Comparison of ENCODE assay signal across 18 mouse cellular contexts in genomic region chr3:53236471-53236870, GRCm38 (mm10).
DNase-seq lines count a peak whose midpoint lies in the region; TF ChIP-seq lines count a peak whose summit lies in the region.
"Had no signal": no experiment of that assay in that cellular context is flagged by ENCODE, and none has a peak within 500 bp of the region (broad histone marks: within the 10 kb centered on the region; RNA-seq: fewer than 3 reads in every experiment).

No protein-coding gene starts in this region.

- dilution Hi-C loops in CH12.LX (cut with MboI; ENCODE audit: extremely low pct_ligation_motif_present, extremely low pct_unique_long_range_greater_than_20kb, low sequenced_read_pairs): no loop called here

- no peak overlapping the region for H3K4me3 ChIP-seq in CH12.LX (replicated peaks in 1 of 3; ENCODE audit: low read depth in 2 of 3, low read length in 2 of 3, poor library complexity in 1 of 3)
- H3K4me3 ChIP-seq: embryonic facial prominence, embryonic 10.5 days; embryonic facial prominence, embryonic 12.5 days; forebrain, embryonic 13.5 days; forebrain, embryonic 15.5 days had no signal

- TF ChIP-seq EP300 in CH12.LX (IDR thresholded peaks at IDR 0.05; ENCODE audit: low read length): no peak

- DNase-seq in spleen, postnatal 36 days (ENCODE audit: low spot score in 2 of 2): peak; percentile 19 to 26
- DNase-seq in spleen, postnatal 10 days (ENCODE audit: low spot score in 2 of 2): no peak
- DNase-seq in B cell, adult 2 months: peak; percentile 53 to 64
- DNase-seq in CH12.LX (ENCODE audit: extremely low read depth): peak; percentile 37
- DNase-seq in cerebellum, adult 8-10 months: no peak
- DNase-seq in testis, postnatal 10 days (ENCODE audit: low spot score): no peak
- DNase-seq: adrenal gland, adult 2 months; adrenal gland, postnatal 10 days; adrenal gland, postnatal 25 days; cerebellum, adult 11 months; cerebellum, adult 18-20 months; cerebellum, adult 9-10 months; cerebellum, postnatal 10 days; forebrain, postnatal 0 days had no signal

- H3K9ac ChIP-seq in CH12.LX (ENCODE audit: insufficient read depth, low read depth): no peak overlapping the region
- H3K9ac ChIP-seq: embryonic facial prominence, embryonic 12.5 days; forebrain, embryonic 13.5 days; forebrain, embryonic 15.5 days; forebrain, postnatal 0 days had no signal

- in situ Hi-C loops in CH12.LX (cut with MboI; ENCODE audit: low pct_ligation_motif_present, low pct_unique_long_range_greater_than_20kb, low sequenced_read_pairs): no loop called here

- no peak for TF ChIP-seq CTCF in CH12.LX (conservative IDR thresholded peaks at IDR 0.05 in 1 of 2, IDR thresholded peaks at IDR 0.05 in 1 of 2; ENCODE audit: low read depth in 2 of 2, low read length in 2 of 2)

- peaks cover 2% of the 10 kb centered on the region for H3K9me3 ChIP-seq in CH12.LX (replicated peaks; ENCODE audit: low read length)
- H3K9me3 ChIP-seq: forebrain, embryonic 13.5 days; forebrain, embryonic 15.5 days had no signal

- no peaks in the 10 kb centered on the region for H3K79me2 ChIP-seq in CH12.LX (replicated peaks; ENCODE audit: control insufficient read depth, extremely low read depth, insufficient read depth, poor library complexity, severe bottlenecking)

- no peak for TF ChIP-seq RAD21 in CH12.LX (IDR thresholded peaks at IDR 0.05; ENCODE audit: low read depth, low read length)

- H3K27me3 ChIP-seq in CH12.LX (replicated peaks): no peaks in the 10 kb centered on the region
- H3K27me3 ChIP-seq: embryonic facial prominence, embryonic 12.5 days; forebrain, embryonic 13.5 days; forebrain, embryonic 15.5 days had no signal

- H3K27ac ChIP-seq in CH12.LX (ENCODE audit: insufficient read depth, low read depth): no peak overlapping the region
- H3K27ac ChIP-seq: embryonic facial prominence, embryonic 10.5 days; embryonic facial prominence, embryonic 12.5 days; forebrain, embryonic 13.5 days; forebrain, embryonic 15.5 days had no signal

- H3K36me3 ChIP-seq in CH12.LX (replicated peaks in 1 of 2; ENCODE audit: control insufficient read depth in 1 of 2, insufficient read depth in 1 of 2, low read length in 1 of 2): no peaks in the 10 kb centered on the region
- H3K36me3 ChIP-seq: embryonic facial prominence, embryonic 10.5 days; embryonic facial prominence, embryonic 12.5 days; forebrain, embryonic 15.5 days had no signal

- TF ChIP-seq POLR2A in CH12.LX (IDR thresholded peaks at IDR 0.05; ENCODE audit: low read depth, low read length): no peak

- H3K4me1 ChIP-seq in CH12.LX (ENCODE audit: control insufficient read depth in 1 of 2, insufficient read depth in 2 of 2): peaks cover 6 to 13% of the 10 kb centered on the region in 2 experiments
- H3K4me1 ChIP-seq: embryonic facial prominence, embryonic 10.5 days; embryonic facial prominence, embryonic 12.5 days; forebrain, embryonic 13.5 days; forebrain, embryonic 15.5 days had no signal

- H3K4me2 ChIP-seq in CH12.LX (ENCODE audit: insufficient read depth, low read depth, poor library complexity, severe bottlenecking): no peak overlapping the region
- H3K4me2 ChIP-seq: embryonic facial prominence, embryonic 12.5 days; forebrain, embryonic 13.5 days; forebrain, embryonic 15.5 days had no signal

TF ChIP-seq in CH12.LX, 34 proteins besides CTCF, POLR2A, EP300 and RAD21:
- TF ChIP-seq BHLHE40 (IDR thresholded peaks at IDR 0.05; ENCODE audit: low read depth, low read length): peak; percentile 24; the same call in 1 of the 2 replicates
- TF ChIP-seq CHD2 (IDR thresholded peaks at IDR 0.05; ENCODE audit: low read length): no peak

Comparison
In these comparisons a context has a peak if more than half of its experiments do, and no peak if none do; other contexts are left out.
1. DNase-seq: peak in spleen, postnatal 36 days (2 of 2), B cell, adult 2 months (2 of 2) and CH12.LX (single experiment); none in spleen, postnatal 10 days (0 of 2), cerebellum, adult 8-10 months (single experiment) and testis, postnatal 10 days (single experiment).